Mouse (Mus musculus): ENCODE results near the gene Rap2c.

DNA sequence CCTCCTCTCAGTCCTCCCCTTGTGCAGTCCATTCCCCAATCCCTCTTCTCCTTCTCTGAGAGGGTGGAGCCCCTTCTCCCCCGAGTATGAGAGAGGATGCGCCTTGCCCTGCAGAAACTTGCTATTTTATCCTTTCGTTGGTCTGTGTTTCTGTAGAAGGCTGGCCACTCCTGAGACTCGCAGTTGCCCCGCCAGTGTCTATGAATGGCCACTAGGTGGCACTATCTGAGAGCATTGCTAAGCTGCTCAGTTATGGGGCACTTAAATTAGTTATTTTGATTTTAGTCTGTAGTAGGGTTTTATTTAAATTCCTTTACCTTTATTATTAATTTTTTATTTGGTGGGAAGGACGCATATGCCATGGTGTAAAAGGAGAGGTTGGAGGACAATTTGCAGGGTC lies 48.0 kb upstream of the Rap2c start:
- TF ChIP-seq GATA1 (IDR thresholded peaks at IDR 0.05; ENCODE audit: low read length) (no peak), TAL1 (IDR thresholded peaks at IDR 0.05; ENCODE audit: low read length) (no peak)

Data from erythroblast, embryonic 14.5 days (primary cell).